In genomic region chr7:140998853-140999700, GRCm38 (mm10) we compare ENCODE assay signal across 21 mouse cellular contexts. TPM values are rescaled to one million over a fixed set of nuclear protein-coding genes. Genes with fewer than 3 reads are reported as not detected.
A peak's percentile ranks its signal among the peaks of the same experiment; 100 is the strongest.
DNase-seq lines count a peak whose midpoint lies in the region; ATAC-seq and TF ChIP-seq lines count a peak whose summit lies in the region.
"Had no signal": no experiment of that assay in that cellular context is flagged by ENCODE, and none has a peak within 500 bp of the region (broad histone marks: within the 10 kb centered on the region; RNA-seq: fewer than 3 reads in every experiment).

No protein-coding gene starts in this region.

- no peak for TF ChIP-seq CTCF in lung, embryonic 14.5 days (IDR thresholded peaks at IDR 0.05; ENCODE audit: low read depth)
- TF ChIP-seq CTCF in CH12.LX (conservative IDR thresholded peaks at IDR 0.05 in 1 of 2, IDR thresholded peaks at IDR 0.05 in 1 of 2; ENCODE audit: low read depth in 2 of 2, low read length in 2 of 2): no peak

- no peak for ATAC-seq in lung, embryonic 14.5 days (ENCODE audit: insufficient read depth)
- peak; percentile 88 for ATAC-seq in neutrophil, adult 5-6 weeks (ENCODE audit: extremely low read depth, insufficient number of reproducible peaks, low FRiP score, poor library complexity, severe bottlenecking)
- ATAC-seq: Patski had no signal

- peak; percentile 53 for DNase-seq in lung, embryonic 14.5 days
- no peak for DNase-seq in lung, postnatal 14 days
- DNase-seq in CH12.LX (ENCODE audit: extremely low read depth): peak; percentile 53
- peak; percentile 85 for DNase-seq in induced T-regulatory cell, adult 2 months (ENCODE audit: low read depth)
- DNase-seq in left cerebral cortex, postnatal 10 days (ENCODE audit: extremely low spot score in 1 of 2, low spot score in 2 of 2): no peak
- DNase-seq in right cerebral cortex, postnatal 25 days: no peak
- DNase-seq: cerebellum, adult 9-10 months had no signal

- intact Hi-C loops in left cerebral cortex, postnatal 10 days (cut with DNase I): no loop called here

- no peak overlapping the region for H3K4me2 ChIP-seq in lung, embryonic 14.5 days
- peak overlapping the region; percentile 69 for H3K4me2 ChIP-seq in CH12.LX (ENCODE audit: insufficient read depth, low read depth, poor library complexity, severe bottlenecking)
- H3K4me2 ChIP-seq: hindbrain, embryonic 15.5 days; midbrain, embryonic 11.5 days had no signal

- H3K4me3 ChIP-seq in lung, embryonic 14.5 days (ENCODE audit: low read depth, low read length): no peak overlapping the region
- H3K4me3 ChIP-seq in CH12.LX (replicated peaks in 1 of 3; ENCODE audit: low read depth in 2 of 3, low read length in 2 of 3, poor library complexity in 1 of 3): peak overlapping the region in 2 of 3 experiments; percentile 29
- H3K4me3 ChIP-seq: hindbrain, embryonic 15.5 days had no signal

- no peaks in the 10 kb centered on the region for H3K9me3 ChIP-seq in lung, embryonic 14.5 days (ENCODE audit: low read depth, low read length)
- H3K9me3 ChIP-seq in CH12.LX (replicated peaks; ENCODE audit: low read length): peaks cover 2% of the 10 kb centered on the region
- H3K9me3 ChIP-seq: hindbrain, embryonic 15.5 days had no signal

- H3K27me3 ChIP-seq in lung, embryonic 14.5 days (ENCODE audit: insufficient read depth, low read length): no peaks in the 10 kb centered on the region
- no peaks in the 10 kb centered on the region for H3K27me3 ChIP-seq in CH12.LX (replicated peaks)
- H3K27me3 ChIP-seq: hindbrain, embryonic 15.5 days; Patski had no signal

- in situ Hi-C loops in CH12.LX (cut with MboI; ENCODE audit: low pct_ligation_motif_present, low pct_unique_long_range_greater_than_20kb, low sequenced_read_pairs): loop anchor here (25.0 kb wide), 1 partner anchor 363 kb away; no protein-coding TSS in a partner anchor

- no peaks in the 10 kb centered on the region for H3K36me3 ChIP-seq in lung, embryonic 14.5 days (ENCODE audit: insufficient read depth)
- H3K36me3 ChIP-seq in CH12.LX (replicated peaks in 1 of 2; ENCODE audit: control insufficient read depth in 1 of 2, insufficient read depth in 1 of 2, low read length in 1 of 2): no peaks in the 10 kb centered on the region
- H3K36me3 ChIP-seq: hindbrain, embryonic 15.5 days had no signal

- H3K27ac ChIP-seq in lung, embryonic 14.5 days (ENCODE audit: low read depth): no peak overlapping the region
- peak overlapping the region; percentile 48 for H3K27ac ChIP-seq in CH12.LX (ENCODE audit: insufficient read depth, low read depth)
- H3K27ac ChIP-seq: hindbrain, embryonic 15.5 days; kidney, postnatal 0 days; liver, embryonic 14.5 days had no signal

- H3K79me2 ChIP-seq in CH12.LX (replicated peaks; ENCODE audit: control insufficient read depth, extremely low read depth, insufficient read depth, poor library complexity, severe bottlenecking): no peaks in the 10 kb centered on the region

- TF ChIP-seq POLR2A in CH12.LX (IDR thresholded peaks at IDR 0.05; ENCODE audit: low read depth, low read length): no peak

- TF ChIP-seq RAD21 in CH12.LX (IDR thresholded peaks at IDR 0.05; ENCODE audit: low read depth, low read length): no peak

- peak; percentile 67 for TF ChIP-seq EP300 in CH12.LX (IDR thresholded peaks at IDR 0.05; ENCODE audit: low read length)

- dilution Hi-C loops in CH12.LX (cut with MboI; ENCODE audit: extremely low pct_ligation_motif_present, extremely low pct_unique_long_range_greater_than_20kb, low sequenced_read_pairs): no loop called here

- 72% methylated on average over 11 of the region's 11 CpGs for WGBS in lung, embryonic 14.5 days

- H3K4me1 ChIP-seq in lung, embryonic 14.5 days (ENCODE audit: insufficient read depth): no peaks in the 10 kb centered on the region
- H3K4me1 ChIP-seq in CH12.LX (ENCODE audit: control insufficient read depth in 1 of 2, insufficient read depth in 2 of 2): peaks cover 16 to 32% of the 10 kb centered on the region in 2 experiments
- H3K4me1 ChIP-seq: hindbrain, embryonic 15.5 days had no signal

- no peak overlapping the region for H3K9ac ChIP-seq in lung, embryonic 14.5 days
- H3K9ac ChIP-seq in CH12.LX (ENCODE audit: insufficient read depth, low read depth): peak overlapping the region; percentile 55
- H3K9ac ChIP-seq: hindbrain, embryonic 15.5 days; liver, embryonic 14.5 days had no signal

TF ChIP-seq in CH12.LX, 34 proteins besides CTCF, POLR2A, EP300 and RAD21:
- peak; percentile 58 for TF ChIP-seq BHLHE40 (IDR thresholded peaks at IDR 0.05; ENCODE audit: low read depth, low read length)
- peak; percentile 58 for TF ChIP-seq ETS1 (conservative IDR thresholded peaks at IDR 0.05; ENCODE audit: low read depth, low read length)
- peak; percentile 51; the same call in 1 of the 2 replicates for TF ChIP-seq SIN3A (IDR thresholded peaks at IDR 0.05; ENCODE audit: low read length)
- 0 out of 2 replicates have a peak, but pooled peaks have one; percentile 35 for TF ChIP-seq TCF12 (IDR thresholded peaks at IDR 0.05; ENCODE audit: low read depth, low read length)
- 0 out of 2 replicates have a peak, but pooled peaks have one; percentile 16 for TF ChIP-seq TBP (conservative IDR thresholded peaks at IDR 0.05; ENCODE audit: low read depth, low read length)
- TF ChIP-seq HCFC1 (IDR thresholded peaks at IDR 0.05; ENCODE audit: low read depth, low read length): no peak
- TF ChIP-seq CHD1 (IDR thresholded peaks at IDR 0.05; ENCODE audit: low read depth, low read length): no peak
- TF ChIP-seq MXI1 (IDR thresholded peaks at IDR 0.05; ENCODE audit: low read depth, low read length): no peak
- TF ChIP-seq JUND (conservative IDR thresholded peaks at IDR 0.05; ENCODE audit: low read depth, low read length): peak; percentile 34; the same call in 1 of the 2 replicates
- peak; percentile 70; the same call in 1 of the 2 replicates for TF ChIP-seq IRF4 (IDR thresholded peaks at IDR 0.05; ENCODE audit: low read depth, low read length)

RNA-seq across cellular contexts. Expression of gene Ifitm3, which starts 11.5 kb away (rescaled TPM):
- polyA plus RNA-seq in lung, embryonic 14.5 days (2014; fragmentation: Nextera tagmentation; extraction: Ambion mirVana): 164 and 183 TPM in 2 replicates
- 0.25 TPM in 1 of 2 replicates, not detected in the other for total RNA-seq in CH12.LX (2012; rRNA removed)
- not detected in 2 replicates for total RNA-seq in CH12.LX (2014; rRNA removed)
- polyA plus RNA-seq in CH12.LX (2012; ENCODE audit: insufficient read length, low read depth): not detected in 2 replicates
- 187 and 230 TPM in 2 replicates for total RNA-seq in neutrophil, adult 5-6 weeks (2017)
- 1 to 10 TPM; 7.8 to 8.6 TPM for total RNA-seq in left cerebral cortex, postnatal 10 days (2021)

RNA-seq across cellular contexts. Expression of gene Ifitm6, which starts 18.6 kb away (rescaled TPM):
- polyA plus RNA-seq in lung, embryonic 14.5 days (2014; fragmentation: Nextera tagmentation; extraction: Ambion mirVana): 0.49 and 1.1 TPM in 2 replicates
- not detected in 2 replicates for total RNA-seq in CH12.LX (2012; rRNA removed)
- total RNA-seq in CH12.LX (2014; rRNA removed): not detected in 2 replicates
- polyA plus RNA-seq in CH12.LX (2012; ENCODE audit: insufficient read length, low read depth): not detected in 2 replicates
- 105 and 120 TPM in 2 replicates for total RNA-seq in neutrophil, adult 5-6 weeks (2017)
- not detected for total RNA-seq in left cerebral cortex, postnatal 10 days (2021)
- total RNA-seq: left cerebral cortex, postnatal 14 days had no signal
- polyA plus RNA-seq: embryonic facial prominence, embryonic 11.5 days; midbrain, embryonic 11.5 days; neural tube, embryonic 11.5 days had no signal

RNA-seq across cellular contexts. Expression of gene Gm17387, which starts 29.9 kb away (rescaled TPM):
- polyA plus RNA-seq in lung, embryonic 14.5 days (2014; fragmentation: Nextera tagmentation; extraction: Ambion mirVana): not detected in 2 replicates
- not detected in 2 replicates for total RNA-seq in CH12.LX (2012; rRNA removed)
- total RNA-seq in CH12.LX (2014; rRNA removed): not detected in 2 replicates
- not detected in 2 replicates for polyA plus RNA-seq in CH12.LX (2012; ENCODE audit: insufficient read length, low read depth)
- not detected in 2 replicates for total RNA-seq in neutrophil, adult 5-6 weeks (2017)
- total RNA-seq in left cerebral cortex, postnatal 10 days (2021): not detected
- total RNA-seq: layer of hippocampus, adult 8-10 months; left cerebral cortex, postnatal 14 days had no signal
- polyA plus RNA-seq: embryonic facial prominence, embryonic 11.5 days; frontal cortex, adult 2 months; gonadal fat pad, adult 2 months; heart, postnatal 0 days; hindbrain, embryonic 15.5 days; kidney, postnatal 0 days; liver, embryonic 14.5 days; midbrain, embryonic 11.5 days; neural tube, embryonic 11.5 days; Patski; testis, adult 2 months had no signal

RNA-seq across cellular contexts. Expression of gene Ifitm1, which starts 32.1 kb away (rescaled TPM):
- polyA plus RNA-seq in lung, embryonic 14.5 days (2014; fragmentation: Nextera tagmentation; extraction: Ambion mirVana): 35.4 and 42.5 TPM in 2 replicates
- total RNA-seq in CH12.LX (2012; rRNA removed): 55.5 and 62.0 TPM in 2 replicates
- 32.9 and 33.6 TPM in 2 replicates for total RNA-seq in CH12.LX (2014; rRNA removed)
- polyA plus RNA-seq in CH12.LX (2012; ENCODE audit: insufficient read length, low read depth): 10.9 and 14.8 TPM in 2 replicates
- 416 and 446 TPM in 2 replicates for total RNA-seq in neutrophil, adult 5-6 weeks (2017)
- total RNA-seq in left cerebral cortex, postnatal 10 days (2021): 1 to 10 TPM; 3.2 to 3.3 TPM

RNA-seq across cellular contexts. Expression of gene Ifitm2, which starts 43.3 kb away (rescaled TPM):
- 1,035 and 1,087 TPM in 2 replicates for polyA plus RNA-seq in lung, embryonic 14.5 days (2014; fragmentation: Nextera tagmentation; extraction: Ambion mirVana)
- total RNA-seq in CH12.LX (2012; rRNA removed) (128 and 136 TPM in 2 replicates), CH12.LX (2014; rRNA removed) (314 and 381 TPM in 2 replicates)
- polyA plus RNA-seq in CH12.LX (2012; ENCODE audit: insufficient read length, low read depth): 159 and 213 TPM in 2 replicates
- 514 and 537 TPM in 2 replicates for total RNA-seq in neutrophil, adult 5-6 weeks (2017)
- total RNA-seq in left cerebral cortex, postnatal 10 days (2021): 10 to 100 TPM; 18.0 to 20.0 TPM

Comparison
In these comparisons a context has a peak if more than half of its experiments do, and no peak if none do; other contexts are left out.
1. DNase-seq: peak in lung, embryonic 14.5 days (single experiment), CH12.LX (single experiment) and induced T-regulatory cell, adult 2 months (single experiment); none in lung, postnatal 14 days (single experiment), left cerebral cortex, postnatal 10 days (0 of 2) and right cerebral cortex, postnatal 25 days (single experiment).
2. RNA of gene Ifitm3, which starts 11.5 kb away (total RNA-seq): 187 to 230 TPM in neutrophil, adult 5-6 weeks; 7.8 to 8.6 TPM in left cerebral cortex, postnatal 10 days and 0.25 TPM in CH12.LX; every median in the first group is over 10 times any median in the second.
3. RNA of gene Ifitm6, which starts 18.6 kb away (total RNA-seq): 105 to 120 TPM in neutrophil, adult 5-6 weeks; not detected in left cerebral cortex, postnatal 10 days and not detected in CH12.LX; every median in the first group is over 10 times any median in the second.